21 mouse cellular contexts compared by ENCODE assay signal in genomic region chr15:85031866-85032265, GRCm38 (mm10). TPM values are rescaled to one million over a fixed set of nuclear protein-coding genes. Genes with fewer than 3 reads are reported as not detected.
DNase-seq lines count a peak whose midpoint lies in the region; ATAC-seq and TF ChIP-seq lines count a peak whose summit lies in the region.
"Had no signal": no experiment of that assay in that cellular context is flagged by ENCODE, and none has a peak within 500 bp of the region (broad histone marks: within the 10 kb centered on the region; RNA-seq: fewer than 3 reads in every experiment).

No protein-coding gene starts in this region.

- H3K27me3 ChIP-seq in forebrain, embryonic 14.5 days (replicated peaks; ENCODE audit: control insufficient read depth, insufficient read depth, low read length), result 0 out of 2 replicates have a peak, but pooled peaks cover 4% of the 10 kb centered on the region
- H3K27me3 ChIP-seq in forebrain, embryonic 15.5 days, result 0 out of 2 replicates have a peak, but pooled peaks cover 5% of the 10 kb centered on the region
- H3K27me3 ChIP-seq in kidney, embryonic 15.5 days, result 0 out of 2 replicates have a peak, but pooled peaks cover 6% of the 10 kb centered on the region
- no peaks in the 10 kb centered on the region for H3K27me3 ChIP-seq in midbrain, postnatal 0 days (ENCODE audit: insufficient read depth, low read length)
- peaks cover 3% of the 10 kb centered on the region for H3K27me3 ChIP-seq in midbrain, embryonic 11.5 days (ENCODE audit: control insufficient read depth, insufficient read depth, low read length)
- H3K27me3 ChIP-seq in midbrain, embryonic 15.5 days (replicated peaks), result no peaks in the 10 kb centered on the region

- WGBS in forebrain, embryonic 14.5 days, result 58% methylated on average over 3 of the region's 3 CpGs
- WGBS in forebrain, embryonic 15.5 days, result 36% methylated on average over 3 of the region's 3 CpGs
- 65% methylated on average over 3 of the region's 3 CpGs for WGBS in kidney, embryonic 15.5 days
- WGBS in midbrain, postnatal 0 days, result 66% methylated on average over 3 of the region's 3 CpGs
- 93% methylated on average over 3 of the region's 3 CpGs for WGBS in midbrain, embryonic 11.5 days
- WGBS in midbrain, embryonic 15.5 days, result 76% methylated on average over 3 of the region's 3 CpGs

- no peak overlapping the region for H3K9ac ChIP-seq in forebrain, embryonic 14.5 days (ENCODE audit: low read length)
- no peak overlapping the region for H3K9ac ChIP-seq in forebrain, embryonic 15.5 days (replicated peaks)
- H3K9ac ChIP-seq in kidney, embryonic 15.5 days, result no peak overlapping the region
- H3K9ac ChIP-seq in midbrain, postnatal 0 days (replicated peaks; ENCODE audit: low read length, poor library complexity, severe bottlenecking), result no peak overlapping the region
- no peak overlapping the region for H3K9ac ChIP-seq in midbrain, embryonic 11.5 days (ENCODE audit: low read length)
- no peak overlapping the region for H3K9ac ChIP-seq in midbrain, embryonic 15.5 days
- H3K9ac ChIP-seq: forebrain, postnatal 0 days; liver, embryonic 13.5 days; neural tube, embryonic 13.5 days had no signal

- TF ChIP-seq CTCF in midbrain, postnatal 0 days (IDR thresholded peaks at IDR 0.05), result no peak

- H3K36me3 ChIP-seq in forebrain, embryonic 14.5 days (ENCODE audit: control insufficient read depth, insufficient read depth, low read length), result no peaks in the 10 kb centered on the region
- H3K36me3 ChIP-seq in forebrain, embryonic 15.5 days, result no peaks in the 10 kb centered on the region
- no peaks in the 10 kb centered on the region for H3K36me3 ChIP-seq in kidney, embryonic 15.5 days
- H3K36me3 ChIP-seq in midbrain, postnatal 0 days (ENCODE audit: insufficient read depth, low read length), result no peaks in the 10 kb centered on the region
- no peaks in the 10 kb centered on the region for H3K36me3 ChIP-seq in midbrain, embryonic 11.5 days (ENCODE audit: control insufficient read depth, insufficient read depth, low read length)
- no peaks in the 10 kb centered on the region for H3K36me3 ChIP-seq in midbrain, embryonic 15.5 days (replicated peaks)
- H3K36me3 ChIP-seq: liver, embryonic 13.5 days; neural tube, embryonic 13.5 days had no signal

- DNase-seq in forebrain, embryonic 14.5 days (ENCODE audit: low spot score), result peak; percentile 37
- peak; percentile 23 for DNase-seq in kidney, adult 11 months
- peak; percentile 47 for DNase-seq in midbrain, postnatal 0 days (ENCODE audit: low spot score)
- DNase-seq in midbrain, embryonic 11.5 days (ENCODE audit: low spot score, missing footprints), result no peak
- peak; percentile 52 to 63 for DNase-seq in lung, postnatal 4 days
- DNase-seq: forebrain, postnatal 0 days; gastrocnemius, postnatal 10 days; liver, embryonic 13.5 days; thymus, adult 2 months had no signal

- H3K27ac ChIP-seq in forebrain, embryonic 14.5 days (ENCODE audit: low read depth, low read length), result no peak overlapping the region
- no peak overlapping the region for H3K27ac ChIP-seq in forebrain, embryonic 15.5 days (replicated peaks)
- H3K27ac ChIP-seq in kidney, embryonic 15.5 days, result no peak overlapping the region
- no peak overlapping the region for H3K27ac ChIP-seq in midbrain, postnatal 0 days (ENCODE audit: low read depth, low read length)
- no peak overlapping the region for H3K27ac ChIP-seq in midbrain, embryonic 11.5 days (ENCODE audit: low read depth, low read length)
- no peak overlapping the region for H3K27ac ChIP-seq in midbrain, embryonic 15.5 days
- H3K27ac ChIP-seq: kidney, postnatal 0 days; liver, embryonic 13.5 days; neural tube, embryonic 13.5 days had no signal

- peaks cover 4% of the 10 kb centered on the region; the same call in 1 of the 2 replicates for H3K4me1 ChIP-seq in forebrain, embryonic 14.5 days (ENCODE audit: control insufficient read depth, insufficient read depth, low read length)
- H3K4me1 ChIP-seq in forebrain, embryonic 15.5 days, result peaks cover 6% of the 10 kb centered on the region
- peaks cover 6% of the 10 kb centered on the region for H3K4me1 ChIP-seq in kidney, embryonic 15.5 days
- H3K4me1 ChIP-seq in midbrain, postnatal 0 days (ENCODE audit: insufficient read depth, low read length), result peaks cover 5% of the 10 kb centered on the region
- H3K4me1 ChIP-seq in midbrain, embryonic 11.5 days (ENCODE audit: control insufficient read depth, insufficient read depth, low read length), result peaks cover 3% of the 10 kb centered on the region; the same call in 1 of the 2 replicates
- H3K4me1 ChIP-seq in midbrain, embryonic 15.5 days, result peaks cover 7% of the 10 kb centered on the region; the same call in 1 of the 2 replicates

- no peaks in the 10 kb centered on the region for H3K9me3 ChIP-seq in forebrain, embryonic 14.5 days (replicated peaks; ENCODE audit: control insufficient read depth, low read length)
- H3K9me3 ChIP-seq in forebrain, embryonic 15.5 days, result no peaks in the 10 kb centered on the region
- no peaks in the 10 kb centered on the region for H3K9me3 ChIP-seq in kidney, embryonic 15.5 days (replicated peaks)
- no peaks in the 10 kb centered on the region for H3K9me3 ChIP-seq in midbrain, postnatal 0 days (ENCODE audit: low read length)
- H3K9me3 ChIP-seq in midbrain, embryonic 11.5 days (ENCODE audit: control insufficient read depth, low read length), result no peaks in the 10 kb centered on the region
- H3K9me3 ChIP-seq in midbrain, embryonic 15.5 days, result no peaks in the 10 kb centered on the region
- H3K9me3 ChIP-seq: liver, embryonic 13.5 days; megakaryocyte, embryonic 14.5 days; neural tube, embryonic 13.5 days had no signal

- no peak for ATAC-seq in forebrain, embryonic 14.5 days
- no peak for ATAC-seq in forebrain, embryonic 15.5 days (replicated peaks)
- no peak for ATAC-seq in kidney, embryonic 15.5 days (replicated peaks; ENCODE audit: low FRiP score)
- no peak for ATAC-seq in midbrain, postnatal 0 days (ENCODE audit: low FRiP score)
- no peak for ATAC-seq in midbrain, embryonic 11.5 days (ENCODE audit: low FRiP score)
- ATAC-seq in midbrain, embryonic 15.5 days (replicated peaks), result no peak
- ATAC-seq: forebrain, postnatal 0 days had no signal

- no peak overlapping the region for H3K4me3 ChIP-seq in forebrain, embryonic 14.5 days (ENCODE audit: low read depth, low read length)
- H3K4me3 ChIP-seq in forebrain, embryonic 15.5 days, result no peak overlapping the region
- no peak overlapping the region for H3K4me3 ChIP-seq in kidney, embryonic 15.5 days (replicated peaks)
- no peak overlapping the region for H3K4me3 ChIP-seq in midbrain, postnatal 0 days (ENCODE audit: low read depth, low read length)
- no peak overlapping the region for H3K4me3 ChIP-seq in midbrain, embryonic 11.5 days (ENCODE audit: low read depth, low read length)
- H3K4me3 ChIP-seq in midbrain, embryonic 15.5 days, result no peak overlapping the region
- H3K4me3 ChIP-seq: erythroblast, embryonic 14.5 days; liver, embryonic 13.5 days; megakaryocyte, embryonic 14.5 days; neural tube, embryonic 13.5 days had no signal

- H3K4me2 ChIP-seq in forebrain, embryonic 14.5 days (ENCODE audit: low read length), result no peak overlapping the region
- no peak overlapping the region for H3K4me2 ChIP-seq in forebrain, embryonic 15.5 days (replicated peaks)
- no peak overlapping the region for H3K4me2 ChIP-seq in kidney, embryonic 15.5 days
- H3K4me2 ChIP-seq in midbrain, postnatal 0 days (ENCODE audit: low read depth, low read length, poor library complexity, severe bottlenecking), result no peak overlapping the region
- no peak overlapping the region for H3K4me2 ChIP-seq in midbrain, embryonic 11.5 days
- no peak overlapping the region for H3K4me2 ChIP-seq in midbrain, embryonic 15.5 days
- H3K4me2 ChIP-seq: liver, embryonic 13.5 days; neural tube, embryonic 13.5 days had no signal

RNA-seq across cellular contexts. Expression of gene Fam118a, which starts 3.1 kb away (rescaled TPM):
- 29.2 and 29.4 TPM in 2 replicates for polyA plus RNA-seq in forebrain, embryonic 14.5 days (2014; fragmentation: Nextera tagmentation; extraction: Ambion mirVana)
- polyA plus RNA-seq in forebrain, embryonic 15.5 days (2015; fragmentation: Nextera tagmentation; extraction: Ambion mirVana), result 32.4 and 33.5 TPM in 2 replicates
- polyA plus RNA-seq in kidney, embryonic 15.5 days (2015; fragmentation: Nextera tagmentation; extraction: Ambion mirVana), result 20.9 and 23.0 TPM in 2 replicates
- total RNA-seq in midbrain, postnatal 0 days (2014; rRNA removed), result 18.0 and 21.0 TPM in 2 replicates
- polyA plus RNA-seq in midbrain, postnatal 0 days (2015; fragmentation: Nextera tagmentation; extraction: Ambion mirVana), result 29.5 TPM in 2 replicates
- polyA plus RNA-seq in midbrain, embryonic 11.5 days (2014; fragmentation: Nextera tagmentation; extraction: Ambion mirVana), result 30.1 and 32.1 TPM in 2 replicates
- polyA plus RNA-seq in midbrain, embryonic 15.5 days (2015; fragmentation: Nextera tagmentation; extraction: Ambion mirVana), result 30.6 and 31.7 TPM in 2 replicates

RNA-seq across cellular contexts. Expression of gene Upk3a, which starts 14.9 kb away (rescaled TPM):
- 1.1 and 1.3 TPM in 2 replicates for polyA plus RNA-seq in forebrain, embryonic 14.5 days (2014; fragmentation: Nextera tagmentation; extraction: Ambion mirVana)
- polyA plus RNA-seq in forebrain, embryonic 15.5 days (2015; fragmentation: Nextera tagmentation; extraction: Ambion mirVana), result 0.31 and 0.34 TPM in 2 replicates
- 25.0 and 27.2 TPM in 2 replicates for polyA plus RNA-seq in kidney, embryonic 15.5 days (2015; fragmentation: Nextera tagmentation; extraction: Ambion mirVana)
- 0.28 and 0.66 TPM in 2 replicates for total RNA-seq in midbrain, postnatal 0 days (2014; rRNA removed)
- 3.0 and 3.6 TPM in 2 replicates for polyA plus RNA-seq in midbrain, postnatal 0 days (2015; fragmentation: Nextera tagmentation; extraction: Ambion mirVana)
- 0.15 TPM in 1 of 2 replicates, not detected in the other for polyA plus RNA-seq in midbrain, embryonic 11.5 days (2014; fragmentation: Nextera tagmentation; extraction: Ambion mirVana)
- 0.83 and 1.2 TPM in 2 replicates for polyA plus RNA-seq in midbrain, embryonic 15.5 days (2015; fragmentation: Nextera tagmentation; extraction: Ambion mirVana)
- total RNA-seq: adrenal gland, postnatal 36 days; gastrocnemius, postnatal 10 days; layer of hippocampus, postnatal 14 days; left cerebral cortex, postnatal 25 days; monocyte, adult 5-6 weeks had no signal
- polyA plus RNA-seq: erythroblast, embryonic 14.5 days; hindbrain, embryonic 11.5 days; liver, embryonic 13.5 days had no signal

RNA-seq across cellular contexts. Expression of gene 5031439G07Rik, which starts 43.5 kb away (rescaled TPM):
- 14.1 and 16.1 TPM in 2 replicates for polyA plus RNA-seq in forebrain, embryonic 14.5 days (2014; fragmentation: Nextera tagmentation; extraction: Ambion mirVana)
- polyA plus RNA-seq in forebrain, embryonic 15.5 days (2015; fragmentation: Nextera tagmentation; extraction: Ambion mirVana), result 22.1 and 27.7 TPM in 2 replicates
- 5.7 and 7.1 TPM in 2 replicates for polyA plus RNA-seq in kidney, embryonic 15.5 days (2015; fragmentation: Nextera tagmentation; extraction: Ambion mirVana)
- total RNA-seq in midbrain, postnatal 0 days (2014; rRNA removed), result 127 and 131 TPM in 2 replicates
- polyA plus RNA-seq in midbrain, postnatal 0 days (2015; fragmentation: Nextera tagmentation; extraction: Ambion mirVana), result 22.2 and 23.4 TPM in 2 replicates
- polyA plus RNA-seq in midbrain, embryonic 11.5 days (2014; fragmentation: Nextera tagmentation; extraction: Ambion mirVana), result 11.7 and 17.2 TPM in 2 replicates
- polyA plus RNA-seq in midbrain, embryonic 15.5 days (2015; fragmentation: Nextera tagmentation; extraction: Ambion mirVana), result 28.4 and 33.9 TPM in 2 replicates
